Mouse (Mus musculus) embryo, embryonic 10 days (tissue): Measurements from ENCODE around the gene Lao1.
A peak's percentile ranks its signal among the peaks of the same experiment; 100 is the strongest.
"Not testable (repeated sequence)": the region's sequence is repeated elsewhere in the genome, so short reads cannot be mapped to it uniquely, and the experiment has no call there.

ENCODE experiments used
- DNase-seq: peaks from one replicate; pipeline ENCODE4 v3.0.0-alpha.2; 2015; ENCODE audit warnings: low spot score

Gene Lao1

DNA sequence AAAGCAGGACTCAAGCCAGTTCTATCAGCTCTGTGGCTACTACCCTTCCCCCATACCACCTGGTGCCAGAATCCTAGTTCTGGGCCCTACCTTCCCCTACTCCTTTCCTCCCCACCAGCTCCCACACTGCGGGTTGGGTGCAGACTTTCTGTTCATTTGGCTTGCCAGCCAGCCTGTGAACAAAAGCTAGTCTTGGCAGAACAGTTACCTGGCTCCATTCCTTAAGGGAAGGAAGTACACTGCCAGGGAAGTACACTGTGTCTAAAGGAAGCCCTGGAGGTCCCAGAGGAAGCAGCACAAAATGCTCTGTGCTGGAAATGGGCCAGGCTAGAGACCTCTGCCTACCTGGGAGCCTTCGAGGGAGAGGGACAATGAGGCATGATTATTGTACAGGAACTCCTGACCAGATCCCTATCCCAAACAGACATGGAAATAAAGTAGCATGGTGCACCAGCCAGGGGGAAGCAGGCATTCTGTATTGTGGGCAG is at the start of gene Lao1:
TSS of gene Lao1 (plus strand) at position 438 of the 488 bp plus-strand sequence.
- DNase-seq: no peak

DNA sequence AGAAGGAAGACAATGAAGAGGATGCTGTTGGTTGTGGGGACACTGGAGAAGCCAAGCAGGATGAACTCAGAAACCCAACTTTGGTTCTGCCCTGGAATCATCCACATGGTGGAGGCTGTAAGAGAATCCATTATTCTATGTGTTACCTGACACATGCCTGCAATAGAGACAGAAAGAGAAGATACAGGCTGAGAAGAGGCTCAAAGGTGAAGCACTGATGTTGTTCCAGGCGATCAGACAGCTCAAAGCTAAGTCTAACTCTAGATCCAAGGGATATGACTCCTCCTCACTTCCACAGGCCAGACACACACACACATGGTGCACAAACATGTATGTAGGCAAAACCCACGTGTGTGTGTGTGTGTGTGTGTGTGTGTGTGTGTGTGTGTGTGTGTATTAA is 44.0 kb upstream of the Lao1 start, which contains the start of gene Olfr1329:
TSS of gene Olfr1329 (minus strand) at position 101 of the 400 bp plus-strand sequence.
- not testable (repeated sequence) for DNase-seq

DNA sequence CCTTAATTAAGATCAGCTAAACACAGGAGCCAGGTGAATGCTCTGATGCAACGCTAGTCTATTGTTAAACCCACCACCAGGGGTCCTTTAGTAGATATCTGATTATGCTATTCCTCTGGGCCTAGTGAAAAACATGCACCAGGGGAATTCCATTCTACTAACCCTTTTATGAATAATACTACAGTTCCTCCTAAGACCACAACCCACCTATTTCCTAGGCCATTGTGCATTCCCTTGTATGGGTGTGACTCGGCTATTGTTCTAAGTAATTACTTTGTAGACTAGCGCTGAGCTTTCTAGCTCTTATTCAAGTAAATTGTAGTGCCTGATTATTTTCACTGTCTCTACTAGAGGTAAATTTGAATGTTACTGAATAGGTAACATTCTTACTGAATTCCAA is 30.1 kb upstream of the Lao1 start:
- DNase-seq: not testable (repeated sequence)

DNA sequence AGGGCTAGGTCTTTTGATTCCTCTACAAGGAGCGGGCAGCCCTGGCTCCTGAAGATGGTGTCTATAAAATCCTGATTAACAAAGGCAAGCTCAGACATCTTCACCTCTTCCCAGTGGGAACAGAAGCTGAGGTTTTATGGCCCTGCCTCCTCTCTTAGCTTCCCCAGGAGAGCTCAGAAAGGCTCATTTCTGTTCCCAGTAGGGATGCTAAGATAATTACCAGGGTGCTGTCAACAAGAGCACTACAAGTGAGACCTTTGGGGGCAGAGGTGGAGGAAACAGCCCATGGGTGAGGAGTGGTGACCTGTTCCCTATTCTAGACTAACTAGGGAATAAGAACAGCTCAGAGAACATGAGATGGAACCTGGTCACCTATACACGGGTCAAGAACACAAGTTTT is 22.9 kb upstream of the Lao1 start, which contains the start of gene Olfr1328:
TSS of gene Olfr1328 (minus strand) at position 101 of the 400 bp plus-strand sequence.
- DNase-seq: no peak

DNA sequence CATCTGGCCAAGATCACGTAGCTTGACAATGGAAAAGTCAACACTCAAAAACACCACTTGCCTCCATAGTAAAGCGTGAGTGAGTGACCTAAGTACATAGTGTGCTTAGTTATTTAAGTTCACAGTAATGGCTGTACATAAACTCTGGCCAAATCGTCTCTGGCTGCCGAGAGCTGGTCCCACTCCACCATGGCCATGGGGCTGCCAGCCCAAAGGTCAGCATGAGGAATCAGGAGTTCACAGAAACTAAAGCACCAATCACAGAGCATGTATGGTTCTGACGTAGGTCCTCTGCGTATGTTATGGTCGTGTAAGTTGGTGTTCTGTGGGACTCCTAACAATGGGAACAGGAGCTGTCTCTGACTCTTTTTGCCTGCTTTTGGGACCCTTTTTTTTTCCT is 2.6 kb upstream of the Lao1 start:
- no peak for DNase-seq

DNA sequence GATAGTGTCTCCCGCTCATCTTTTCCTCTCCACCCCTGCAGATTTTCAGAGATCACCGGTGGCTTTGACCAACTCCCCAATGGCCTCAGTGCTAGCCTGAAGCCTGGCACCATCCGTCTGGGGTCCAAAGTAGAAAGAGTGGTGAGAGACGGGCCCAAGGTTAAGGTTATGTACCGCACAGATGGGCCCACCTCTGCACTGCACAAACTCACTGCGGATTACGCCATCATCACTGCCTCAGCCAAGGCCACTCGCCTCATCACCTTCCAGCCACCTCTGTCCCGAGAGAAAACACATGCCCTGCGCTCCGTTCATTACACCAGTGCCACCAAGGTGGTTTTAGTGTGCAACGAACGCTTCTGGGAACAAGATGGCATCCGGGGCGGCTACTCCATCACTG is 6.3 kb downstream of the Lao1 start:
- no peak for DNase-seq

DNA sequence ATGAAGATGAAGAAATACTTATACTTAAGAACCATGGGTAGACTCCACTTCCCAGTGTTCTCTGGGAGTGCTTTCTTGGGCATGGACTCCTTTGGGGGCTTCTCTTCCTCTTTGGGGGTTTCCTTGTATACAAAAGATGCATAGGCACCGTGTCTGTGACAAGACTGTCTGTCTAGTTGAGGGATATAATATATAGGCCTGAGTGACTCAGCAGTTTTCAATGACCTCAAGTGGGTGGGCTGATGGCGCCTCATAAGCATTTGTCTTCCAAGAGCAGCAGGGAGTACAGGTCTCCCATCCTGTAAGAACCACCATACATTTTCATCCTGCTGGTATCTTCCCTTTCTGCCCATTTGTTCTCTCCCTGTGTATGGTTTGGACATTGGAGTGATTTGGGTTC is 11.9 kb downstream of the Lao1 start:
- no peak for DNase-seq

DNA sequence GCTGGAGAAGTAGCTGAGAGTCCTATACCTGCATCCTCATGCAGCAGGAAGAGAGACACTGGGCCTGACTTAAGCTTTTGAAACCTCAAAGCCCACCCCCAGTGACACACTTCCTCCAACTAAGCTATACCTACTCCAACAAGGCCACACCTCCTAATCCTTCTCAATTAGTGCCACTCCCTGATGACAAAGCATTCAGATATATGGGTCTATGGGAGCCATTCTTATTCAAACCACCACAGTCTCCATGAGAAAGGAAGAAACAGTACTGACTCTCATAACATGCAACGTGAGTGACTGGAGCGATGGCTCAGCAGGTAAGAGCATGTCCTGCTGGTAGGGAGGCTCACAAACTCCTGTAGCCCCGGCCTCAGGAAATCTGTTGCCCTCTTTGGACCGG is 23.9 kb downstream of the Lao1 start:
- no peak for DNase-seq

DNA sequence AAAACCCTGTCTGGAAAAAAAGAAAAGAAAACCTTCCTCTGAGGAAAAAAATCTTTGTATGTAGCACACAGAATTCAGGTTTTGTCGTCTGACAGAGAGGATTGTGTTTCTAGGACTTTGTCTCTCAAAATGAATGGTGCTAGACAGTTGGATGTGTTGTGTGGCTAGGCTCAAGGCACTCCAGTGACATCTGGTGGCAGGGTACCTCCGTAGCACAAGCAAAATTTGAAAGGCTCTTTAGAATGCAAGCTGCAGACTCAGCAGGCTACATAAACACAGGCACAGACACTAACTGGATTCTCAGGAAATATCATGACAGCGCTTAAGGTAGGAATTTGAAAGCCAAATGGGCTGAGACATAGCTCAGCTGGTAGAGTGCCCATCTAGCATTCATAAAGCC is 27.2 kb downstream of the Lao1 start:
- DNase-seq: peak; percentile 78

DNA sequence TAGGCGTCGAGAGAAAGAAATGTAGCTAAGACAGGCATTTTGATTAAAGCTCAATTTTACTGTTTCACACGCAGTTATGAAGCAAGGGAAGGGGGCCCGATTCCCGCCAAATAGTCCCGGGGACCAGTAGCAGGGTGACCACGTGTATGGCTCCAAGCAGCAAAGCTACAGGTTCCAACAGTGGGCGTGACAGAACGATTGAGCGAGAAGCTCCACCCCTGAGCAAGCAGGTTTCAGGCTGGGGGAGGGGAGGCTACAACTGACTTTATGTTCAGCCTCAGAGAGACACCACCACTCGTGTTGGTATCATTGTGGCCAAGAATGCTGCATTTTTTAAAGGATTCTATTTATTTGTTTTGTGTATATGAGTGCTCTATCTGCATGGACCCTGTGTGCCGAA is 28.0 kb downstream of the Lao1 start:
- DNase-seq: no peak

DNA sequence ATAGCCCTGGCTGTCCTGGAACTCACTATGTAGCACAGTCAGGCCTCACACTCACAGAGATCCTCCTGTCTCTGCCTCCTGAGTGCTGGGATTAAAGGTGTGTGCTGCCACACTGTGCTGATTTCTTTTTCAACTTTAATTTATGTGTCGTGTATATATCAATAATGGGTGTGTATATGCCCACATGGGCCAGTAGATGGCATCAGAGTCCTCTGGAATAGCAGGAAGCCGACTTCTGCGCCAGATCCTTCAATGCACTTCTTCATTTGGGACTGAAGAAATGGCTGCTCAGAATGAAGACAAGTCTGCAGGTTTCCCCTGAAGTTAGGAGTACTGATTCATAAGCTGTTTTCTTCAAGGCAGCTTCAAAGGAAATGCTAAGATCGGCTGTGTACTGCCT is 30.4 kb downstream of the Lao1 start:
- peak; percentile 75 for DNase-seq

DNA sequence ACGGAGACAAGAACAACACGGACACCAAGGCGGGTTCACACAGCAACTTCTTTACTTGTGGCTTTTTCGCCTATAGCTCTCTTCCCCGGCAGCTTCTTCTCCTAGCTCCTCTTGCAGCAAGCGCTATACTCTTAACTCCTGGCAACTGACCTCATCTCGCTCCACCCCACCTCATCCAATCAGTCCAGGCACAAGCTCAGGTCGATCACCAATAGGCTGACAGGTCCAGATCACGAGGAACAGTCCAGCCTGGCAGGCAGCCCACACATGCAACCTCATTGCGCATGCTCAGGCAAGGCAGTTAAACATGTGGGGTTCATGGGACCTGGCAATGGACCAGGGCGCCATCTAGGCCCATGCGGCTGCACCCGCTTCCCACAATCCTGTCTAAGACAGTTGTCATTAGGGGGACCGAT is 35.8 kb downstream of the Lao1 start:
- DNase-seq: no peak

DNA sequence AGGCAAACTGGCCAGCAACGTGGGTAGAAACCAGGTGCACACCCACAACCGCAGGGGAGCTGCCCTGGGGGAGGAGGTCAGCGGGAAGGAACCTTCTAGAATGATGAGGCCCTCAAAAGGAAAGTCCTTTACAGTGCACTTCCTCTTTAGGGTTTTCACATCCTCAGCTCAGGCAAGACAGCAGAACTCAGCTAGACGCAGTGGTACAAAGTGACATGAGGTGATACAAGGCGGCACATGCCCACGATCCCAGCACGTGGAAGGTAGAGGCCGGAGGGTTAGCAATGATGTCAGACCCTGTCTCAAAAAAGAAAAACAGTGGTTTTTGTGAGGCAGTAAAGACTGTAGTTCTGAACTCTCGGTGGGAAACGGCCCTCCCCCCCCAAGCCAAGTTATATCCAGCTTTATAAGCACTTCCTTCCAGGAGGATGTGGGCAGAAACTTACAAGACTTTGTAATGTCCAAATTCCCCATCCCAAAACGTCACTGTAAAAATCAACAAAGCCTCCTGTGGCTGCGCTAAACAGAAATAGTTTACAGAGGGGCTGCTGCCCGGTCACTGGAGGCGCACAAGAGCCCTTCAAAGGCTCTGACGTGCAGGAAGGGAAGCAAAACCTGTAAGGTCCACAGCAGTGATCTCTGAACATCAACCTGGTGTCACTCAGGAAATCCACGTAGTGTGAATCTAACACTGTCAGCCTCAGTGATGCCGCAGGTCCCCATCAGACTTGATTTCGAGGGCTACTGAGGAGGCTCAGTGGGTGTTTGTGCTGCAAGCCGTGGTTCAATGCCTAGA is 38.5 kb downstream of the Lao1 start:
- DNase-seq: no peak

DNA sequence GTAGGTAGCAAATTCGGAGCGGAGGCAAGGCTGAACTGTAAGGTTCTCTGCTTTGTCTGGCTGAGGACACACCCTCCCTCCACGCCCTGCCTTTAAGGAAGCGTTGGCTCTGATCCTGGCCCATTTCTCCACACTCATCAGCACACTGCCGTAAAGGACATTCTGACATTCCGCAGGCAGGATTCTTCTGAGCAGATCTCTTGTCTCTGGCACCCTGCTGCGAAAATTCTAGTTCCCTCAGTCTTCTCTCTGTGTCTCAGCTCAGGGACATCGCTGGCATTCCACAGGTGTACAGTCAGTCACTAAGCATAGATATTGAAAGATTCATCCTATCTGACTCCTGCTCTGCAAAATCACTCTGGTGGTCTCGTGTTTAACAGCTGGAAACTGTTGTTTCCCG is 40.3 kb downstream of the Lao1 start:
- DNase-seq: no peak

DNA sequence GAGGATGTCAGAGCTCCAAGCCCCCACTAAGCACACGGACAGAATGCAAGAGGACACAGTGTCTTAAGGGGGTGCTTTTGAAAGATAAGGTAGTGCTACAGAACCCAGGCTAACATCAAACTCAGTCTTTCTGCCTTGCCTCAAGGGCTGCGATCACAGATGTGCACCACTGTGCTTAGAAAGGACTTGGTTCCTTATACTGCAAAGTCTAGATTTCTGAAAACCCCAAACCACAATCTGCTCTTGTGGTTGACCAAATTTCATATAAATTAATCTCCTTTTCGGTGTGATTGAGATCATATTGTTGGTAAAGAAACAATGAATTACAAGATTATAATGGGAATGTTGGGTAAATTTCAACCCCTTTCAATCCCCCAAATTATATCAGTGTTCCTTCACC is 41.1 kb downstream of the Lao1 start:
- DNase-seq: no peak

DNA sequence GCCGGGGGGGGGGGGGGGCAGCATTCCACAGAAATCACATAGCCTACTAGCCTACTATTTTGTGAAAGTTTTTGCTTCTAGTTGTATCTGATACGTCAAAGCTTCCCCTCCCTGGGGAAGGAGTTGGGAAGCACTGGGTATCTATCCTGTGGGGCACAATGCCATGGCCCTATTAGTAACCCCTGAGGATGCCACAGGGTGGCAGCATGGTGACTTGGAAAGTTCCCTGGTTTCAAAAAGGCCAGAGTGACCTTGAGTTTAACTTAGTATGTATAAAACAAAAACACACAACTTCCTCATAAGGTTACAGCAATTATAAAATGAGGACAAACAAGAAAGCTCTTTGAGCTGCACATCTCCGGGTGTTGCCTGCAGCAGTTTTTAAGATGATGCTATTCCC is 42.8 kb downstream of the Lao1 start:
- DNase-seq: peak; percentile 62

DNA sequence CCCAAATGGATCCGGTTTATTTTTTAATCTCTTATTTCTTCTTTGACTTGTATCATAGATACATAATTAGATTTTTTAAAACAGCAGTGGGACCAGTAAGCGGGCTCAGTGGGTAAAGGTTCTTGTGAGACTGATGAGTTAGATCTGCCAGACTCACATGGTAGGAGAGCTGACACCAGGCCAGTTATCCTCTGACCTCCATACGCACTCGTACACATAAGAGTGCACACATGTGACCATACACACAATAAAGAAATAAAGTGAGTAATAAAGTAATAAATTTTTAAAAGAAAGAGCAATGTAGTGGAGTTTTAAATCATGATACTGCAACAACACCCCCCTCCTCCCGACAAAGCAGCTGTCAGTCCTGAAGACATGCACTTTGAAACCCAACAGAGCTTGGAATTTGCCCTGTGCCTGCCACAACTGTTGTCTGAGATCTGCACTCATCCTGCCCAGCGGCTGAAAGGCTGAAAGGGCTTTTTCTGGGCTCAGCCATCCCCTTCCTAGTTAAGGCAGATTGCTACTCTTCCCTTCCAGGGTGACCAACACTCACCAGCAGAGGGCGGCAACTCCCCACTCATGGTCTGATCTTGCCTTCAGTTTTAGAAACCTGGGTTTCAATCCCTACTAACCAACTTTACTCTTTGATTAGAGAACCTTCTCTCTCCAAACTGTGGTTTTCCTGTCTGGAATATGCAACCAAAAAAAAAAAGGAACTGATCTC is 43.4 kb downstream of the Lao1 start:
- DNase-seq: peak; percentile 97

DNA sequence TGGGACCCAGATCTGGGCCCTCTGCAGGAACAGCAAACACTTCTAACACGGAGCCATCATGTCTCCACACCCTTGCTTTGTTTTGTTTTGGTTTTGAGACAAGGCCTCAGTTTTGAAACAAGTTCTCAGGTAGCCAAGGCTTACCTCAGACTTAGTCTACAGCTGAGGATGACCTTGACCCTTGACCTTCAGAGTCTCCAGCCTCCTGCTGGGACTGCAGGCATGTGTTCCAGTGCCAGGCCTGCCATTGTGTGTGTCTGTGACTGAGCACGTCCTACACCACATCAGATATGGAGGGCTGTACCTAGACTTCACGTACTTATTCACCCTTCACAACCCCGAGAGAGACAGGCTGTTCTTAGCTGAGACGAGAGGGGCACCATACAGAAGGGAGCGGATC is 46.2 kb downstream of the Lao1 start:
- no peak for DNase-seq

DNA sequence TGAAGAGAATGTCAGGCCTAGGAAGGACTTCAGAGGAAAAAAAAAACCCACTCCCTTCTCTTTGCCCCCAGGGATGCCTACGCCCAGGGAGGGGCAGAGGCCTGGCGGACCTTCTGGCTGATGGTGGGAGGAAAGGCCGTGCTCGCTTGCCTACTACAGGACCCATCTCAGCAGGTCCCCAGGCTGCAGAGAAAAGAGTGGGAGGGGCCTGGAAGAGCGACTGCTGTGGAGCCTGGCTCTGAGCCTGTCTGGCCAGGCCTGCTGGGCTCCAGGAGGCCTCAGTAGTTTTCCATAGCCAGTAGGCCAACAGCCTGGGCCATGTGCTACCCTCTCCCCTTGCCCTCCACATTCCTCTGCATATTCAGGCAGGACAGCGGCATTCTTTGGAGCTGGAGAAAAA is 47.1 kb downstream of the Lao1 start:
- peak; percentile 41 for DNase-seq

DNA sequence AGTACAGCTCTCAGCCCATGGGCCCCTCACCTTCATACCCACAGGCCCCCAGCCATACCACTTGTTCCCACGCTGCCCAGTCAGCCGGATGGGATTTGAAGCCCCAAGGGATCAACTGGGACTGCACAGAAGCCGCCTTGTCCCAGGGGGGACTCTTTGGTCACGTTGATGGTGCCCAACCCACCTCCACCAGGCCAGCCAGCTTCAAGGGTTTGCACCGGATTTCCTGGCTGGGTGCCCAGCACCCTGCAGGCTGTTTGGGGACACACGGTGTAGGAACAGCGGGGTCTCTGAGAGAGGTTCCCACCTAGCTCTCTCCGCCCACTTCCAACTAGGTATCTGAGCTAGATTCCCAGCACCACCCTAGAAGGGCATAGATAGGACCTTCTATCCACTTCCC is 48.4 kb downstream of the Lao1 start:
- DNase-seq: no peak

DNA sequence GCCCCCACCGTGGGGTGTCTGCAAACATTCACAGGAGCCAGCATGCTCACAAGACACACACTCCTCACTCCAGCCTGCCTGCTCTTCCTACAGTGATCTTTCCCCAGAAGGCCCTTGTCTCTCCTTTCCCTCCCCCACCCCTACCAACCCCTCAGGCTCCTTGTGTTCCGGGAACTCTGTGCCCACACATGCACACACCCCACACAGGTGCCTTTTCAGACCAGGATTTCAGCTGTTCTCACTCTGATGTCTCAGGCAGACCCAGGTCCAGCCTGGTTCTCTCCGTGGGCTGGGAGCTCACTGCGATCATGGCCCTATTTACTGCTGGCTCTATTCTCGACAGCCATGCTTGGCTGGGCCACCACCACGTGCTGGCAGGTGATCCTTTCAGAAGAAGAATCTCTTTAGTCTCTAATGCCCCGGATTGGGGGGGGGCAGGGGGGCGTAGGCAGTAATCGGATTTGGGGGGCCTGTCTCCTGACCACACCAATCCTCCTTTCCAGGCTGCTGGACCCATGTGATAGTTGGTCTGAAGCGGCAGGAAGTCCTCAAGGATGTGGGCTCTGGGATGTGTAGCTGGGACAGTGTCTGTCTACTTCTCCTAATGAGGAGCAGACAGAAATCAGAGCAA is 49.8 kb downstream of the Lao1 start:
- no peak for DNase-seq

DNA sequence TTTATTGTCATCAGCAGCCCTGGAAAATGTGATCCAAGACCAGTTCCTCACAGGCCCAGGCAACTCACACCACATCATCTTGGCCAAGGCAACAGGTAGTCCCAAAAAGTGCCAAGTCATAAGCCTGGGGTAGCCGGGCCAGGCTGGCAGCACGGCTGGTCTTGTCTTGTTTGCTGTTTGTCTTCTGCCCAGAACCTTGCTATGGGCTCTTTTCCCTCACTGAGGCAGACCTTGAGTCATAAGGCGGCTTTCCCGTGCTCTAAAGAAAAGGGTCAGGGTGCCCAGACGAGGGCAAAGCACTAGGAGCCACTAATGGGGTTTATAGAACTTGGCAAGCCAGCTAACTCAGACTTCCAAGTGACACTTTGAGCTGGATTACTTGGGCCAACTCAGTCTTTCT is 51.7 kb downstream of the Lao1 start:
- DNase-seq: no peak

DNA sequence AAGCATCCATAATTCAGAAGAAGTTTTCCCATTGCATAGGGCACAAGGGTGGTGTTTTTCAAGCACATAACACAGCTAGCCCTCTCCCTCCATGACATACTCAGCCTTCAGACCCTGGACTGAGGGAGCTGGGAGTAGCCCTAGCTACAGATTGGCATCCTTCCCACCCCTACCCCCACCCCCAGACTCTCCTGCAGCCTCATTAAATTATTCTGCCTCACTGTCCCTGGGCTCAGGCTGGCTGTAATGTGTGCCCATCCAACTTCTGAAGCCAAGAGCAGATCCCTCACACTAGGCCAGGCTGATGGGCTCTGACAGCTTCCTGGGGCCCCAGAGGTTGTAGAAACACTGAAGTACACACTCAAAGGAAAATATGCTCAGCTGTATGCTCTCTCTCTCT is 53.6 kb downstream of the Lao1 start:
- DNase-seq: no peak
